Mouse (Mus musculus) kidney, postnatal 36 days (tissue): Measurements from ENCODE around the gene Gm6408.
A peak's percentile ranks its signal among the peaks of the same experiment; 100 is the strongest.
"Not testable (repeated sequence)": the region's sequence is repeated elsewhere in the genome, so short reads cannot be mapped to it uniquely, and the experiment has no call there.

Experiments
- DNase-seq, 2 experiments: peaks; one replicate each; pipeline ENCODE4 v3.0.0; 2021 to 2022; ENCODE audit warnings: mixed read lengths in 2 of 2

Gene Gm6408

DNA sequence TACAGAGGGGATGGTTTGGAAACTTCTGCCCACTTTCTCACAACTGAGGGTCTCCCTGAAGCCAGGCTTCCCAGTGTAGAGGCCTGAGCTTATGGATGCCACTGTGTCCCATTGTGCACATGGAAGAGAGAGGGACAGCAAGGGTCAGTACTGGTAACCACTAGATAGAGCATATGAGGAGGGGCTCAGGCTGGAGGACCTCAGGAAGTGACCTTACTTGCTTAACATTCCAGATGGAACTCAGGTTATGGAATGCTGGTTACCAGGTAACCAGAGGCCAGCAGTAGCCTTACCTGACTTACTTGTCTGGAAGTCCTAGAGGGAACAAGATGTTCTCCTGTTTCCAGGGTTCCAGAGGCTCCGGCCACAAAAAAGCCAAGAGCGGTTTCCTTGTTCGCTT, at the start of gene Gm6408:
Gene Gm6408, plus strand, starts transcription at position 301 of the 400 bp plus-strand sequence.
- DNase-seq: not testable (repeated sequence)

- no peak for DNase-seq
Measured at GRCm38 (mm10) chr5:146432476-146432875, 49.3 kb upstream of the Gm6408 start.

GRCm38 (mm10) chr5:146435316-146435715, 46.4 kb upstream of the Gm6408 start:
- peak in 1 of 2 experiments; percentile 13 for DNase-seq

DNA sequence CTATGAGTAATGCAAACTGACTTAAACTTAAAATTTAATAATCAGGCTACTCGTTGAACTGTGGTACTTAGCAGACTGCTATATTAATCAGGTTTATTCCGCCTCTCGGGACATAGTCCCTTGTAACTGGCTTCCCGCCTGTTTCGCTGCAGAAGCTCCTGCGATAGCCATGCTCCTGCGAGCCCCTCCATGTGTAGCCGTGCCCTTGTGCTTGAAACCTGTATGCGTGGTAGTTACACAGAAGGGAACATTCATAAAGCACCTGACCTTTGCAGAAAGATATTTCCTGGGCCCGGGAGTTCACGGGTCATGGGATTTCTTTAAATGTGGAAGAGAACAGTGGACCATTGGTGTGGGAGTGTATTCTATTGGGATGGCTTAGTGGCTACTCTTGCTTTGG, 45.0 kb upstream of the Gm6408 start:
- no peak for DNase-seq

GRCm38 (mm10) chr5:146439152-146439781, 42.5 kb upstream of the Gm6408 start:
- no peak for DNase-seq

DNA sequence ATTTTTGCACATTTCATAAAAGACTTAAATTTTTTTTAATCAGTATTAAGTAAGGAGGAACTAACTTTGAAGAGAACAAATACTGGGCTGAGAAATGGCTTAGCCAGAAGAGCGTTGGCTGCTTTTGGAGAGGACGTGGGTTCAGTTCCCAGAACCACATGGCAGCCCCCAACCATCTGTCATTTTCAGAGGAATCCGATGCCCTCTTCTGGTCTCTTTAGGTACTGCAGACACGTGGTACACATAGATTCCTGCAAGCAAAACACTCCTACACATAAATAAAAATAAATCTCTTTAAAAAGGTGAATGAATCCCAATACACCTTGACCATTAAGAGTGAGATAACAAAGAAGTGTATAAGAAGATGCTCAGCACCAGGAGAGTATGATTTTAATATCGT, 41.5 kb upstream of the Gm6408 start:
- DNase-seq: no peak

- DNase-seq: no peak
Measured at GRCm38 (mm10) chr5:146442767-146443166, 39.0 kb upstream of the Gm6408 start.

GRCm38 (mm10) chr5:146446633-146447032, 35.1 kb upstream of the Gm6408 start:
- DNase-seq: peak in 1 of 2 experiments; percentile 16

DNA sequence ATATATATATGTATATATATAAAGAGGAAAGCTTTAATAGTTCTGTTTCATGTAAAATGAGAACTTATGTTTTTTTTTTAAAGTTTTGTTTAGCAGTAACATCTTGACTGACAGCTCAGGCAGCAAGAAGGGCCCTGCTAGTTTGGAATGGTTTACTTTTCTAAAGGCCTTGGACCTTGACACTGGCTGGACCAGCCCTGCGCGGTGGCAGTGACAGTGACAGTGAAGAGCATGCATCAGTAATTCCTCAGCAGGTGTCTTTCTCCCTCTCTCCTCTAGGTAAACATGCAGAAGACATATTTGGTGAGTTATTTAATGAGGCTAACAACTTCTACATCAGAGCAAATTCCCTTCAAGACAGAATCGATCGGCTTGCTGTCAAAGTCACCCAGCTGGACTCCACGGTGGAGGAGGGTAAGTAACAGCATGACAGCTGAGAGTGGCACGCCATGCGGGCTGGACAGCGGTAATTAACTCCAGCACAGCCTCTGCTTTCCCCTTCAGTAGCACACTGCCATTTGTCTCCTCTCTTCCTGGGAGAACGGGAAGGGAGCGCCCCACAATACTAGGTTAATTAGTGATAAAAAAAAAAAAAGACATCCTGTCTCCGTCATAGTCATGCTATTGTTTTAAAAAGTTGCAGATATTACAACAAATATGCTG, 30.0 kb upstream of the Gm6408 start:
- peak; percentile 15 to 17 for DNase-seq

GRCm38 (mm10) chr5:146453556-146453955, 28.2 kb upstream of the Gm6408 start:
- no peak for DNase-seq

DNA sequence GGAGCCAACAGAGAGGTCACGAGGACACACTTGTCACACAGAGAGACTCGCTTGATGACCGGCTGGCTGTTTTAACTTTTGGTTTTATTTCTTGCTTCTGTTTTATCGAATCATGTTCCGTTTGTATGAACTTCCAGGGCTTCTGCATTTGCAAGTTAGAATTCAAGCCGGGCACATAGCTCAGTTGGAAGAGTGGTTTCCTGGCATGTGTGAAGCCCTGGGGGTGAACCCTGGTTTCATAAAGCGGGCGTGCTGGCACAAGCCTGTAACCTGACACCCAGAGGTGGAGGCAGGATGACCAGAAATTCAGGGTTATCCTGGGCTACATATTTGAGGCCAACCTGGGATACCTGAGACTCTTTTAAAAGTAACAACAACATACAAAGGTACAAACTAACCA, 20.2 kb upstream of the Gm6408 start:
- peak; percentile 58 to 69 for DNase-seq

DNA sequence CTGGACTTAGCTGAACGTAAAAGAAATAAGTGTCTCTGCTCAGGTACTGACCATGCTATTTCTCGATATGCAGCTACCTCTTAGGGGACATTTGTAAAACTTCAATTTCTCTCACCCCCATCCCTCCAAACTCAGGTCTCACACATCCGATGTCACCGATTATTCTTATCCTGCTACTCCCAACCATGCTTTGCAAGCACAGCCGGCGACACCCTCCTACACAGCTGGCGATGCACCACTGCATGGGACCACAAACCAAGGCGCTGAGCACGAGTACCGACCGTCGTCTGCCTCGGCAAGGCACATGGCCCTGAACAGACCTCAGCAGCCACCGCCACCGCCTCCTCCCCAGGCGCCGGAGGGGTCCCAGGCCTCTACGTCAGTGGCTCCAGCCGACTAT, 15.1 kb upstream of the Gm6408 start:
- DNase-seq: no peak

DNA sequence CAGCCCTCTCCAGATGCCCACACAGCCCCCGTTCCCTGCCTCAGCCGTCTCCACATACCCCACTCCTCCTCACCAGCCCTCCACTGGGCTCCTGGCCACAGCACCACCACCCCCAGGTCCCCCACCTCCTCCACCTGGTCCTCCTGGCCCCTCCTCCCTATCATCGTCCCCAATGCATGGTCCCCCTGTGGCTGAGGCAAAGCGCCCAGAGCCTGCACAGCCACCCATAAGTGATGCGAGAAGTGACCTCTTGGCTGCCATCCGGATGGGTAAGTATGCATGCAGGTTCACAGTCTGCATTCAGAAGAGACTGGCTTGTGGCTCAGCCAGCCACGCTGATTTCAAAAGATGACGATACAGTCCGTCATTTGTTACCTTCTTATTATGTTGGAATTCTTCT, 13.5 kb upstream of the Gm6408 start:
- DNase-seq: peak in 1 of 2 experiments; percentile 17

GRCm38 (mm10) chr5:146470821-146471220, 10.9 kb upstream of the Gm6408 start:
- DNase-seq: no peak

GRCm38 (mm10) chr5:146471311-146471710, 10.5 kb upstream of the Gm6408 start:
- DNase-seq: peak; percentile 34 to 39

DNA sequence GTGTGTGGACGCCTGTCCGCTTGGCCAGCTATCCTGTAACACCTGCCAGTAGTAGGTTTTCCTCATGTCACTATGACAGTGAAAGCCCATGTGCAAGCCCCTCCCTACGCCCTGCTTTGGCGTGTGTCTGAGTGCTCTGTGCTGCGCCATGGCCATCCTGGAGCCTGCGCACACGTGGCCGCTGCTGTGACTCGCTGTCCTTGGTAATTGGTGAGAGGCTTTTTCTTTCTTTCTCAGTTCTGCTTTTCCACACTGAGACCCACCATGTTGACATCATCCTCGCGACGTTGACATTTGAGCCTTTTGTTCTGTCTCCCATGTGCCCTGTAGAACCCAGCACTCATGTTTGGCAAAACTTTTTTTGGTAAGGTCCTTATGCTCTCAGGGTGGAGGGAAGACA, 9.9 kb upstream of the Gm6408 start:
- DNase-seq: no peak

DNA sequence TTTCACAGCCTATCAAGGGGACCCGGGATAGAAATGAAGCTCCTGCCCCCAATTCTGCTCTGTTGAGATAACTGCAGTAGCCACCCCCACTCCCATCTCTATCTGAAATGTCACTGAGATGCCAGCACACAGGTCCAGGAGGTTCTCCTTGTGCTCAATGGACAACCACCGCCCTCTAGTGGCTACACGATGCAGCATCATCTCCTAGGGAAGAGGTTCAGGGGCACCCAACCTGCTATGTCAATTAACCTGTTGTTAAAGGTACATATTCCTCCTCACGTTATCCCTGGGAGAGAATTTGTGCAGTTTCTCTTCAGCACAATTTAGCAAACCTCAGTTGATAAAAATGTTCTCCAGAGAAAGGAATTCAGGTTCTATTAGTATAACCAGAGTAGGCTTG, 2.2 kb upstream of the Gm6408 start:
- DNase-seq: peak; percentile 46 to 60

- DNase-seq: peak; percentile 44 to 71
Measured at GRCm38 (mm10) chr5:146488959-146489358, 7.2 kb downstream of the Gm6408 start.

GRCm38 (mm10) chr5:146491063-146491462, 9.3 kb downstream of the Gm6408 start, which contains the start of gene Gm6370:
Gene Gm6370 (plus strand): TSS chr5:146491363.
- DNase-seq: not testable (repeated sequence)

- DNase-seq: not testable (repeated sequence)
Measured at GRCm38 (mm10) chr5:146502099-146502498, 20.3 kb downstream of the Gm6408 start, which contains the start of gene 4930449I24Rik. Gene 4930449I24Rik (plus strand): TSS chr5:146502399.

GRCm38 (mm10) chr5:146513823-146514222, 32.1 kb downstream of the Gm6408 start, which contains the start of gene Gm3402:
Gene Gm3402 (plus strand): TSS chr5:146514123.
- not testable (repeated sequence) for DNase-seq

GRCm38 (mm10) chr5:146525501-146525900, 43.7 kb downstream of the Gm6408 start, which contains the start of gene Gm3404:
Gene Gm3404 (plus strand): TSS chr5:146525801.
- DNase-seq: not testable (repeated sequence)
